ENCODE assay signal across 8 mouse cellular contexts in the genomic region with DNA sequence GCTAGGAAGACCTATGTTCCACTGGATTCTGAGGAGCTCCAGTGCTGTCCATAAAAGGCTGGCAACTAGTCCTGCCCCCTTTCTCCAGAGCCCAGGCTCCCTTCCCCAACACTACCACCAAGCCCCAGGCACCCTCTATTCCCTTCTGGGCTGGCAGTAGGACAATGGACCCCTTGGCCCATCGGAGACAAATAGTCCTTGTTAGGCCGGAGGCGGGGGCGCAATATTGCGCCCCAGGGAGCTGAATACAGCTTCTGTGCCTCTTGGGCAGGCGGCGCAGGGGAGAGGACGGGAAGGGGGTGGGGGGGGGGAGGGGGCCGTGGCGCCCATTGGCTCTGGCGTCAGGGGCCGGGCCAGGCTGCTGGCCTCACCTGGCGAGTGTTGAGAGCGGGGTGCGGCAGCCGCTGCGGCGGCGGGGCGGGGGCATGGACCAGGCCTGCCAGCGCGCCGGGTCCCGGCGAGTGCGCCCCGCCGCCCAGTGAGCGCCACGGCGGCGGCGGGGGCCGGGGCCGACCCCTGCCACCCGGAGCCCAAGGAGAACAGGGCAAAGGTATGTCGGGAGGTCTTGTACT. TPM values are rescaled to one million over a fixed set of nuclear protein-coding genes. Genes with fewer than 3 reads are reported as not detected.
DNase-seq lines count a peak whose midpoint lies in the region; ATAC-seq and TF ChIP-seq lines count a peak whose summit lies in the region.

A gene (plus strand): TSS at position 346 of the 572 bp plus-strand sequence.

- no peak for TF ChIP-seq POLR2A in ES-Bruce4 (IDR thresholded peaks at IDR 0.05; ENCODE audit: insufficient read depth, low read length)

- H3K36me3 ChIP-seq in ES-Bruce4 (ENCODE audit: control insufficient read depth, insufficient read depth, low read length, poor library complexity, severe bottlenecking) = peaks cover 11% of the 10 kb centered on the region
- peaks cover 25% of the 10 kb centered on the region for H3K36me3 ChIP-seq in hindbrain, embryonic 15.5 days
- H3K36me3 ChIP-seq in stomach, embryonic 15.5 days = peaks cover 10% of the 10 kb centered on the region

- H3K4me2 ChIP-seq in hindbrain, embryonic 15.5 days = peak within 1 kb of the TSS; percentile 75
- H3K4me2 ChIP-seq in stomach, embryonic 15.5 days = peak within 1 kb of the TSS; percentile 54

- no peak within 1 kb of the TSS for H3K27ac ChIP-seq in ES-Bruce4 (ENCODE audit: insufficient read depth, low read length)
- H3K27ac ChIP-seq in hindbrain, embryonic 15.5 days (replicated peaks) = peak within 1 kb of the TSS; percentile 42; the same call in 1 of the 2 replicates
- peak within 1 kb of the TSS; percentile 85 for H3K27ac ChIP-seq in stomach, embryonic 15.5 days

- H3K9ac ChIP-seq in ES-Bruce4 (ENCODE audit: low read depth, poor library complexity, severe bottlenecking) = peak within 1 kb of the TSS; percentile 20
- H3K9ac ChIP-seq in hindbrain, embryonic 15.5 days = peak within 1 kb of the TSS; percentile 53
- peak within 1 kb of the TSS; percentile 29; the same call in 1 of the 2 replicates for H3K9ac ChIP-seq in stomach, embryonic 15.5 days

- ATAC-seq in hindbrain, embryonic 15.5 days (ENCODE audit: low FRiP score, low read depth) = peak; percentile 64; the same call in 1 of the 2 replicates
- ATAC-seq in stomach, embryonic 15.5 days (ENCODE audit: insufficient read depth, low FRiP score, low read depth) = peak; percentile 86

- no peaks in the 10 kb centered on the region for H3K27me3 ChIP-seq in ES-Bruce4 (ENCODE audit: control insufficient read depth, insufficient read depth, low read length, poor library complexity, severe bottlenecking)
- H3K27me3 ChIP-seq in hindbrain, embryonic 15.5 days = 0 out of 2 replicates have a peak, but pooled peaks cover 2% of the 10 kb centered on the region
- 0 out of 2 replicates have a peak, but pooled peaks cover 13% of the 10 kb centered on the region for H3K27me3 ChIP-seq in stomach, embryonic 15.5 days (replicated peaks)

- peak; percentile 93 for DNase-seq in brain, adult 2 months (ENCODE audit: low read depth, low spot score)
- peak; percentile 39 for DNase-seq in left cerebral cortex, adult 11 months (ENCODE audit: low spot score)
- DNase-seq in lung, postnatal 10 days = peak; percentile 37
- no peak for DNase-seq in thymus, postnatal 36 days
- no peak for DNase-seq in testis, postnatal 10 days (ENCODE audit: low spot score)

- H3K9me3 ChIP-seq in ES-Bruce4 (replicated peaks; ENCODE audit: control insufficient read depth, insufficient read depth, low read length, poor library complexity, severe bottlenecking) = no peaks in the 10 kb centered on the region
- H3K9me3 ChIP-seq in hindbrain, embryonic 15.5 days = no peaks in the 10 kb centered on the region
- no peaks in the 10 kb centered on the region for H3K9me3 ChIP-seq in stomach, embryonic 15.5 days

- no peak for TF ChIP-seq EP300 in ES-Bruce4 (IDR thresholded peaks at IDR 0.05; ENCODE audit: insufficient read depth, low read depth, low read length)

- TF ChIP-seq CTCF in ES-Bruce4 (IDR thresholded peaks at IDR 0.05; ENCODE audit: low read depth, low read length) = no peak

- peak within 1 kb of the TSS; percentile 54 for H3K4me3 ChIP-seq in ES-Bruce4 (ENCODE audit: low read depth, low read length)
- H3K4me3 ChIP-seq in hindbrain, embryonic 15.5 days = peak within 1 kb of the TSS; percentile 47
- peak within 1 kb of the TSS; percentile 45 for H3K4me3 ChIP-seq in stomach, embryonic 15.5 days (replicated peaks)

- H3K4me1 ChIP-seq in ES-Bruce4 (ENCODE audit: control insufficient read depth, insufficient read depth, low read length) = peaks cover 2% of the 10 kb centered on the region
- peaks cover 12% of the 10 kb centered on the region for H3K4me1 ChIP-seq in hindbrain, embryonic 15.5 days (replicated peaks)
- peaks cover 4% of the 10 kb centered on the region for H3K4me1 ChIP-seq in stomach, embryonic 15.5 days

- WGBS in hindbrain, embryonic 15.5 days = 0% methylated on average over 18 of the region's 37 CpGs
- under 1% methylated on average over 34 of the region's 37 CpGs for WGBS in stomach, embryonic 15.5 days

RNA-seq across cellular contexts. Expression of the gene that starts here (rescaled TPM):
- polyA plus RNA-seq in ES-Bruce4 (2011; ENCODE audit: insufficient read depth, insufficient read length, low read depth, missing spikeins) = 1.6 and 1.8 TPM in 2 replicates
- polyA plus RNA-seq in hindbrain, embryonic 15.5 days (2015; fragmentation: Nextera tagmentation; extraction: Ambion mirVana) = 9.5 and 9.8 TPM in 2 replicates
- 18.3 and 21.6 TPM in 2 replicates for polyA plus RNA-seq in stomach, embryonic 15.5 days (2015; fragmentation: Nextera tagmentation; extraction: Ambion mirVana)

Comparison
In these comparisons a context has a peak if more than half of its experiments do, and no peak if none do; other contexts are left out.
1. DNase-seq: peak in brain, adult 2 months (single experiment), left cerebral cortex, adult 11 months (single experiment) and lung, postnatal 10 days (single experiment); none in thymus, postnatal 36 days (0 of 2) and testis, postnatal 10 days (single experiment).
2. Peak in every context shown above with its lines, with median percentiles within 50 percentile points of each other: H3K4me3 ChIP-seq and H3K9ac ChIP-seq.